In genomic region chr7:141191796-141192685, GRCm38 (mm10) we compare ENCODE assay signal across 9 mouse cellular contexts. TPM values are rescaled to one million over a fixed set of nuclear protein-coding genes. Genes with fewer than 3 reads are reported as not detected.
DNase-seq lines count a peak whose midpoint lies in the region; ATAC-seq lines count a peak whose summit lies in the region.
"Had no signal": no experiment of that assay in that cellular context is flagged by ENCODE, and none has a peak within 500 bp of the region (broad histone marks: within the 10 kb centered on the region; RNA-seq: fewer than 3 reads in every experiment).

No protein-coding gene starts in this region.

- peak overlapping the region; percentile 99 for H3K9ac ChIP-seq in liver, embryonic 13.5 days

- H3K4me2 ChIP-seq in liver, embryonic 13.5 days, result peak overlapping the region; percentile 97

- ATAC-seq in cerebellum, adult (ENCODE audit: insufficient number of reproducible peaks, low FRiP score, low TSS enrichment), result no peak
- ATAC-seq in megakaryocyte, adult 5-6 weeks (ENCODE audit: poor library complexity, severe bottlenecking), result no peak
- ATAC-seq in liver, embryonic 13.5 days (ENCODE audit: low read depth), result no peak
- no peak for ATAC-seq in megakaryocyte progenitor cell, adult 5-6 weeks (replicated peaks; ENCODE audit: poor library complexity)

- peak overlapping the region; percentile 92 for H3K27ac ChIP-seq in liver, embryonic 13.5 days

- no peaks in the 10 kb centered on the region for H3K27me3 ChIP-seq in megakaryocyte, embryonic 14.5 days (replicated peaks)
- no peaks in the 10 kb centered on the region for H3K27me3 ChIP-seq in liver, embryonic 13.5 days

- no peaks in the 10 kb centered on the region for H3K9me3 ChIP-seq in megakaryocyte, embryonic 14.5 days
- no peaks in the 10 kb centered on the region for H3K9me3 ChIP-seq in liver, embryonic 13.5 days (replicated peaks)

- peaks cover 51% of the 10 kb centered on the region for H3K36me3 ChIP-seq in megakaryocyte, embryonic 14.5 days (replicated peaks; ENCODE audit: low read length)
- peaks cover 36% of the 10 kb centered on the region for H3K36me3 ChIP-seq in liver, embryonic 13.5 days

- 89% methylated on average over 24 of the region's 24 CpGs for WGBS in liver, embryonic 13.5 days (ENCODE audit: insufficient replicate concordance)

- peak overlapping the region; percentile 96 for H3K4me3 ChIP-seq in megakaryocyte, embryonic 14.5 days (replicated peaks)
- peak overlapping the region; percentile 89 for H3K4me3 ChIP-seq in liver, embryonic 13.5 days (replicated peaks)

- peaks cover 63% of the 10 kb centered on the region for H3K4me1 ChIP-seq in megakaryocyte, embryonic 14.5 days
- peaks cover 61% of the 10 kb centered on the region for H3K4me1 ChIP-seq in liver, embryonic 13.5 days (replicated peaks)

- peak; percentile 26 to 40 for DNase-seq in cerebellum, postnatal 14 days
- DNase-seq in liver, embryonic 13.5 days, result no peak
- peak; percentile 51 for DNase-seq in testis, postnatal 10 days (ENCODE audit: low spot score)
- no peak for DNase-seq in left cerebral cortex, postnatal 36 days (ENCODE audit: low spot score in 2 of 2)
- DNase-seq: kidney, postnatal 36 days had no signal

- intact Hi-C loops in left cerebral cortex, postnatal 36 days (cut with DNase I), result no loop called here

RNA-seq across cellular contexts. Expression of gene Hras, which starts 1.8 kb away (rescaled TPM):
- polyA plus RNA-seq in megakaryocyte, embryonic 14.5 days (2012; ENCODE audit: insufficient read depth, low replicate concordance), result 51.3 and 84.0 TPM in 2 replicates
- total RNA-seq in megakaryocyte, adult 5-6 weeks (2015), result 29.0 and 40.0 TPM in 2 replicates
- total RNA-seq in megakaryocyte, adult 5-6 weeks (2017), result 20.7 and 27.1 TPM in 2 replicates
- polyA plus RNA-seq in liver, embryonic 13.5 days (2015; fragmentation: Nextera tagmentation; extraction: Ambion mirVana), result 91.5 and 104 TPM in 2 replicates
- 30.5 and 40.6 TPM in 2 replicates for total RNA-seq in megakaryocyte progenitor cell, adult 5-6 weeks (2015)
- total RNA-seq in megakaryocyte progenitor cell, adult 5-6 weeks (2017), result 19.9 and 23.7 TPM in 2 replicates
- total RNA-seq in left cerebral cortex, postnatal 36 days (2021), result 100 to 1,000 TPM; 256 to 304 TPM

RNA-seq across cellular contexts. Expression of gene Lrrc56, which starts 1.9 kb away (rescaled TPM):
- polyA plus RNA-seq in megakaryocyte, embryonic 14.5 days (2012; ENCODE audit: insufficient read depth, low replicate concordance), result 12.2 and 18.5 TPM in 2 replicates
- 2.1 and 2.2 TPM in 2 replicates for total RNA-seq in megakaryocyte, adult 5-6 weeks (2015)
- total RNA-seq in megakaryocyte, adult 5-6 weeks (2017), result 1.3 and 4.3 TPM in 2 replicates
- 12.2 and 15.5 TPM in 2 replicates for polyA plus RNA-seq in liver, embryonic 13.5 days (2015; fragmentation: Nextera tagmentation; extraction: Ambion mirVana)
- 0.39 and 0.84 TPM in 2 replicates for total RNA-seq in megakaryocyte progenitor cell, adult 5-6 weeks (2015)
- 0.50 and 3.4 TPM in 2 replicates for total RNA-seq in megakaryocyte progenitor cell, adult 5-6 weeks (2017)
- 1 to 10 TPM; 3.5 to 4.7 TPM for total RNA-seq in left cerebral cortex, postnatal 36 days (2021)

RNA-seq across cellular contexts. Expression of gene Rnh1, which starts 19.4 kb away (rescaled TPM):
- polyA plus RNA-seq in megakaryocyte, embryonic 14.5 days (2012; ENCODE audit: insufficient read depth, low replicate concordance), result 26.5 and 43.0 TPM in 2 replicates
- 70.5 and 86.8 TPM in 2 replicates for total RNA-seq in megakaryocyte, adult 5-6 weeks (2015)
- 74.2 and 94.3 TPM in 2 replicates for total RNA-seq in megakaryocyte, adult 5-6 weeks (2017)
- 55.0 and 58.0 TPM in 2 replicates for polyA plus RNA-seq in liver, embryonic 13.5 days (2015; fragmentation: Nextera tagmentation; extraction: Ambion mirVana)
- 36.0 and 41.3 TPM in 2 replicates for total RNA-seq in megakaryocyte progenitor cell, adult 5-6 weeks (2015)
- total RNA-seq in megakaryocyte progenitor cell, adult 5-6 weeks (2017), result 43.4 and 57.6 TPM in 2 replicates
- 10 to 100 TPM; 33.6 to 36.2 TPM for total RNA-seq in left cerebral cortex, postnatal 36 days (2021)

RNA-seq across cellular contexts. Expression of gene Lmntd2, which starts 21.8 kb away (rescaled TPM):
- 0.57 TPM in 1 of 2 replicates, not detected in the other for polyA plus RNA-seq in megakaryocyte, embryonic 14.5 days (2012; ENCODE audit: insufficient read depth, low replicate concordance)
- total RNA-seq in megakaryocyte, adult 5-6 weeks (2015), result 0.36 TPM in 1 of 2 replicates, not detected in the other
- total RNA-seq in megakaryocyte, adult 5-6 weeks (2017), result 0.04 TPM in 1 of 2 replicates, not detected in the other
- 0.59 and 0.71 TPM in 2 replicates for polyA plus RNA-seq in liver, embryonic 13.5 days (2015; fragmentation: Nextera tagmentation; extraction: Ambion mirVana)
- 0.20 and 0.89 TPM in 2 replicates for total RNA-seq in megakaryocyte progenitor cell, adult 5-6 weeks (2015)
- total RNA-seq in megakaryocyte progenitor cell, adult 5-6 weeks (2017), result 0.10 TPM in 1 of 2 replicates, not detected in the other
- total RNA-seq in left cerebral cortex, postnatal 36 days (2021), result not detected

RNA-seq across cellular contexts. Expression of gene Rassf7, which starts 23.6 kb away (rescaled TPM):
- polyA plus RNA-seq in megakaryocyte, embryonic 14.5 days (2012; ENCODE audit: insufficient read depth, low replicate concordance), result 3.6 and 11.1 TPM in 2 replicates
- 3.9 and 4.1 TPM in 2 replicates for total RNA-seq in megakaryocyte, adult 5-6 weeks (2015)
- 2.2 and 4.1 TPM in 2 replicates for total RNA-seq in megakaryocyte, adult 5-6 weeks (2017)
- 23.9 and 26.7 TPM in 2 replicates for polyA plus RNA-seq in liver, embryonic 13.5 days (2015; fragmentation: Nextera tagmentation; extraction: Ambion mirVana)
- 3.2 and 4.3 TPM in 2 replicates for total RNA-seq in megakaryocyte progenitor cell, adult 5-6 weeks (2015)
- 2.2 and 6.6 TPM in 2 replicates for total RNA-seq in megakaryocyte progenitor cell, adult 5-6 weeks (2017)
- 1 to 10 TPM in 1 of 2 experiments, under 1 TPM in 1; 0.70 to 1.3 TPM for total RNA-seq in left cerebral cortex, postnatal 36 days (2021)

Comparison
In these comparisons a context has a peak if more than half of its experiments do, and no peak if none do; other contexts are left out.
1. DNase-seq: peak in cerebellum, postnatal 14 days (2 of 2) and testis, postnatal 10 days (single experiment); none in liver, embryonic 13.5 days (single experiment) and left cerebral cortex, postnatal 36 days (0 of 2).
2. RNA of gene Hras, which starts 1.8 kb away (total RNA-seq): 256 to 304 TPM in left cerebral cortex, postnatal 36 days; 19.9 to 40.6 TPM in megakaryocyte progenitor cell, adult 5-6 weeks and 20.7 to 40.0 TPM in megakaryocyte, adult 5-6 weeks; every median in the first group is over 4 times any median in the second.